Mouse (Mus musculus): Measurements from ENCODE around the gene Plekho1. TPM values are rescaled to one million over a fixed set of nuclear protein-coding genes. Genes with fewer than 3 reads are reported as not detected.
A peak's percentile ranks its signal among the peaks of the same experiment; 100 is the strongest.
"Not testable (repeated sequence)": the region's sequence is repeated elsewhere in the genome, so short reads cannot be mapped to it uniquely, and the experiment has no call there.

Gene Plekho1
- 10 to 100 TPM; 18.5 to 29.8 TPM for total RNA-seq (2021)
- long read RNA-seq, experiment 1, transcript Plekho1-201 (6 exons, 1,931 nt): major isoform, 8 of 13 reads
- long read RNA-seq, experiment 1, partial matches to known transcripts: 1 of 13 reads
- long read RNA-seq, experiment 1, other reads (novel, unspliced or antisense): 3 of 13 reads
- long read RNA-seq, experiment 2, partial matches to known transcripts: 1 of 9 reads
- long read RNA-seq, experiment 2, other reads (novel, unspliced or antisense): 3 of 9 reads

- peak; percentile 78 to 88 for DNase-seq
Measured at GRCm38 (mm10) chr3:95995802-95996428, at the start of gene Plekho1. Gene Plekho1, minus strand, starts transcription at chr3:95996001.

- DNase-seq: not testable (repeated sequence)
Measured at GRCm38 (mm10) chr3:96044559-96044958, 48.8 kb upstream of the Plekho1 start.

GRCm38 (mm10) chr3:96043104-96043503 lies 47.3 kb upstream of the Plekho1 start:
- no peak for DNase-seq

- DNase-seq: no peak
Measured at GRCm38 (mm10) chr3:96041079-96041478, 45.3 kb upstream of the Plekho1 start.

GRCm38 (mm10) chr3:96040663-96041006 lies 44.8 kb upstream of the Plekho1 start:
- DNase-seq: no peak

GRCm38 (mm10) chr3:96039857-96040662 lies 44.3 kb upstream of the Plekho1 start:
- DNase-seq: no peak

- DNase-seq: no peak
Measured at GRCm38 (mm10) chr3:96038851-96039250, 43.0 kb upstream of the Plekho1 start.

GRCm38 (mm10) chr3:96038156-96038555 lies 42.4 kb upstream of the Plekho1 start:
- no peak for DNase-seq

- DNase-seq: no peak
Measured at GRCm38 (mm10) chr3:96036796-96037195, 41.0 kb upstream of the Plekho1 start.

GRCm38 (mm10) chr3:96033046-96033445 lies 37.2 kb upstream of the Plekho1 start:
- DNase-seq: no peak

- no peak for DNase-seq
Measured at GRCm38 (mm10) chr3:96032652-96033017, 36.8 kb upstream of the Plekho1 start.

GRCm38 (mm10) chr3:96031991-96032651 lies 36.3 kb upstream of the Plekho1 start:
- DNase-seq: no peak

- no peak for DNase-seq
Measured at GRCm38 (mm10) chr3:96029766-96030165, 34.0 kb upstream of the Plekho1 start.

GRCm38 (mm10) chr3:96029336-96029735 lies 33.5 kb upstream of the Plekho1 start:
- DNase-seq: no peak

- peak in 1 of 2 experiments; percentile 13 for DNase-seq
Measured at GRCm38 (mm10) chr3:96027875-96028274, 32.1 kb upstream of the Plekho1 start.

- no peak for DNase-seq
Measured at GRCm38 (mm10) chr3:96027145-96027544, 31.3 kb upstream of the Plekho1 start.

- DNase-seq: no peak
Measured at GRCm38 (mm10) chr3:96021421-96022128, 25.8 kb upstream of the Plekho1 start.

- no peak for DNase-seq
Measured at GRCm38 (mm10) chr3:96020735-96021134, 24.9 kb upstream of the Plekho1 start.

- DNase-seq: no peak
Measured at GRCm38 (mm10) chr3:96017461-96017860, 21.7 kb upstream of the Plekho1 start.

GRCm38 (mm10) chr3:96016257-96016889 lies 20.6 kb upstream of the Plekho1 start:
- DNase-seq: no peak

GRCm38 (mm10) chr3:96015681-96016080 lies 19.9 kb upstream of the Plekho1 start:
- no peak for DNase-seq

GRCm38 (mm10) chr3:96012805-96013204 lies 17.0 kb upstream of the Plekho1 start:
- no peak for DNase-seq
